Mouse (Mus musculus) neural tube, embryonic 13.5 days (tissue): Measurements from ENCODE around the gene Gm960. TPM values are rescaled to one million over a fixed set of nuclear protein-coding genes. Genes with fewer than 3 reads are reported as not detected.
"Not testable (repeated sequence)": the region's sequence is repeated elsewhere in the genome, so short reads cannot be mapped to it uniquely, and the experiment has no call there.

Experiments
- ATAC-seq: fragments of 200-750 bp; cut with Nextera tagmentation; 2 replicates; pipeline ENCODE4 v1.8.0; 2017; ENCODE audit warnings: low read depth, mild to moderate bottlenecking, moderate TSS enrichment, moderate library complexity
- H3K27ac ChIP-seq: fragments of 300-500 bp; sonication (generic); replicated peaks from 2 replicates; pipeline ENCODE4 v1.5.1; 2015; ENCODE audit warnings: moderate library complexity, mild to moderate bottlenecking, inconsistent platforms
- H3K27me3 ChIP-seq: fragments of 300-500 bp; sonication (generic); 2 replicates; pipeline ENCODE4 v1.6.1; 2015; ENCODE audit warnings: mild to moderate bottlenecking, inconsistent platforms
- H3K36me3 ChIP-seq: fragments of 300-500 bp; sonication (generic); 2 replicates; pipeline ENCODE4 v1.6.1; 2015; ENCODE audit warnings: mild to moderate bottlenecking, inconsistent platforms
- H3K4me1 ChIP-seq: fragments of 300-500 bp; sonication (generic); replicated peaks from 2 replicates; pipeline ENCODE4 v1.6.1; 2015; ENCODE audit warnings: inconsistent platforms
- H3K4me2 ChIP-seq: fragments of 300-500 bp; sonication (generic); 2 replicates; pipeline ENCODE4 v1.6.1; 2015; ENCODE audit warnings: inconsistent platforms, mild to moderate bottlenecking, moderate library complexity
- H3K4me3 ChIP-seq: fragments of 300-500 bp; sonication (generic); 2 replicates; pipeline ENCODE4 v1.5.1; 2015; ENCODE audit warnings: mild to moderate bottlenecking, inconsistent platforms
- H3K9ac ChIP-seq: fragments of 300-500 bp; sonication (generic); 2 replicates; pipeline ENCODE4 v1.6.1; 2015; ENCODE audit warnings: moderate library complexity, mild to moderate bottlenecking, inconsistent platforms
- H3K9me3 ChIP-seq: fragments of 300-500 bp; sonication (generic); 2 replicates; pipeline ENCODE4 v1.6.1; 2016; ENCODE audit warnings: inconsistent platforms
- WGBS: fragments of 180-500 bp; shearing (Covaris S2); methylation state at CpG from one replicate; pipeline ENCODE4 v1.1.7; 2015; 5-methylcytosine and 5-hydroxymethylcytosine counted together
- polyA plus RNA-seq: library from polyadenylated mRNA; unstranded; fragments of >200 nt; fragmentation: Nextera tagmentation; extraction: Ambion mirVana; gene quantifications from 2 replicates; pipeline ENCODE4 v1.2.1, GENCODE M21; 2015

Gm960 gene
- polyA plus RNA-seq, 1 experiment from 2014 or later, result 5.7 TPM

DNA sequence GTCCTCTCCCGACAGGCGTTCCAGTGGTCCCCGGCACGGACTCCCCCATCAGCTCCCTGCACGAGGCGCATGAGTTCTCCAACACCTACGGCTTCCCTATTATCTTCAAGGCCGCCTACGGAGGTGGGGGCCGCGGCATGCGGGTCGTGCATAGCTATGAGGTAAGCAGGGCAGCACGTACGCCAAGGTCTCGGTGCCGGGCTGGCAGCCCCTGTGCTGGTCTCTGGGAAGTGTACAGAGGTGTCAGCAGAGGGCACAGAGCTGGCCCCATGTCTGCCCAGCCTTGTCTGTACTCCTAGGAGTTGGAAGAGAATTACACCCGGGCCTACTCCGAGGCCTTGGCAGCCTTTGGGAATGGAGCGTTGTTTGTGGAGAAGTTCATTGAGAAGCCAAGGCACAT, 96.0 kb downstream of the Gm960 start:
- Histone ChIP-seq H3K4me3 (no peak overlapping the region), H3K9me3 (no peaks in the 10 kb centered on the region), H3K9ac (no peak overlapping the region), H3K27ac (no peak overlapping the region), H3K36me3 (no peaks in the 10 kb centered on the region), H3K4me2 (no peak overlapping the region), H3K27me3 (no peaks in the 10 kb centered on the region), H3K4me1 (peaks cover 4% of the 10 kb centered on the region; the same call in 1 of the 2 replicates)
- ATAC-seq, result no peak
- WGBS, result 87% methylated on average over 20 of the region's 20 CpGs

DNA sequence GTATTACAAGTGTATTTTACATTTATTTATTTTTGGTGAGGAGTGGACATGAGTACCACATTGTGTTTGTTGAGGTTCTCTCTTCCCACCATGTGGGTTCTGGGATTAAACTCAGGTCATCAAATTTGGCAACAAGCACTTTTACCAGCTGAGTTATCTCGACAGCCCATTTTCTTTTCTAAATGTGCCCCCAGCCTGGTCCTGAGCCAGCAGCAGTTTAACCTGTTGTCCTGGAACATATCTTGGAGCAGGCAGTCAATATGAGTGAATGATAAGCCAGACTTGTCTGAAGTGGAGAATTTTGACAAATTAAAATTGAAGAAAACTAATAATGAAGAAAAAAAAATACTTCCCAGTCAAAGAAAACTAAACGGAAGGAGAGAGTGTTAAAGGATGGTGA, 102.4 kb downstream of the Gm960 start:
- no peak for ATAC-seq
- H3K27ac ChIP-seq, result no peak overlapping the region
- 82% methylated on average over 2 of the region's 2 CpGs for WGBS
- H3K4me1 ChIP-seq, result no peaks in the 10 kb centered on the region
- no peaks in the 10 kb centered on the region for H3K27me3 ChIP-seq
- H3K9me3 ChIP-seq, result no peaks in the 10 kb centered on the region
- H3K36me3 ChIP-seq, result no peaks in the 10 kb centered on the region
- H3K4me2 ChIP-seq, result no peak overlapping the region
- no peak overlapping the region for H3K9ac ChIP-seq
- no peak overlapping the region for H3K4me3 ChIP-seq

DNA sequence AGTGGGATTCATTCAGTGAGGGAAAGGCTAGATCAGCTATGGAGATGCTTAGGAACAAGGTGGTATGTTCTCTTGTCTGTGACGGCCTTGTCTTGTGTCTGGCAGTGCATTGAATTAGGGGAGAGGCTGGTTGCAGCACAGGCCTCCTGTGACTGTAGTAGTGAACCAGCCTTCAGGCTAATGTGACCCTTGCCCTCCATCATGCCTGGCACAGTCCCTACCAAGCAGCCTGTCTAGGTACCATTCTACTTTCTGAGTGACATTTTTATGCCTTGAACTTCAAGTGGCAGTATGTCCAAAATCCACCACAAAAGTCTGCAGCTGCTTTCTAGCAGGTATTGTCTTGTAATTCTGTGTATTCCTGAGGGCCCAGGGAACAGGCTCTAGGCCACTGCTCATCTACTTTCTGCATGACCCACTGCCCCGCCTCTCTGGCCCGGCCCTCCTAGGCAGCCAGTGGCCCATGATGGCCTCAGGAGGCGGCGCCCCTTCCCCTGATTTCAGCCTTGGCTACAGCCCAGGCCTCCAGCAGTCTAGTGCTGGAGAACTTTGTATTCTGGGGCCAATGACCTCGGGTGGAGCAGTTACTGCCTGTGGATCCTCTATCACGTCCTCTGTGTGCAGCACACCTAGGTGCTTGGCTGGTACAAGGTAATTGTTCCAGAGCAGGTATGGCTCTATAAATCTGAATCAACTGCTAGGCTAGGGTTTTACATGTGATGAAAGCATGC, 104.5 kb downstream of the Gm960 start:
- WGBS, result 50% methylated on average over 7 of the region's 7 CpGs
- Histone ChIP-seq H3K4me3 (no peak overlapping the region), H3K27me3 (no peaks in the 10 kb centered on the region), H3K27ac (no peak overlapping the region), H3K36me3 (no peaks in the 10 kb centered on the region), H3K4me1 (no peaks in the 10 kb centered on the region), H3K4me2 (no peak overlapping the region), H3K9ac (no peak overlapping the region), H3K9me3 (no peaks in the 10 kb centered on the region)
- ATAC-seq, result no peak

DNA sequence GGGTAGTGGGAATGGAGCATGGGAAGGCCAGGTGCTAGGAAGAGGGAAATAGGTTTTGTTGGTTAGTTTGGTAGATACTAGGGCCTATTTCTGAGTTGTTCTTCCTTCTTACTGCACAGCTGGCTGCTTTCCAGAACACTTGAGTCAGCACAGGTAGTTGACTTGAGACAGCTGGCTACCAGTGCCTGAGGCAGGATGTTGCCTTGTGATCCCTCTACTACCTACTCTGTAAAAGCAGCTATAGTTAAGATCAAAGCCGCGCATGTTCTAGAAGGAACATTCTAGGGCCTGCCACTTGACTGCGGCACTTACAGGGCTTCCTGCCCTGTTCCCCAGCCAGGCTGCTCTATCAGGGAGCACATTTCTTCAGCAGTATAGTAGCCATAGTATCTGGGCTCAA, 108.4 kb downstream of the Gm960 start:
- WGBS, result 91% methylated on average over 3 of the region's 3 CpGs
- H3K4me3 ChIP-seq, result no peak overlapping the region
- no peaks in the 10 kb centered on the region for H3K4me1 ChIP-seq
- no peak overlapping the region for H3K4me2 ChIP-seq
- H3K9me3 ChIP-seq, result no peaks in the 10 kb centered on the region
- no peaks in the 10 kb centered on the region for H3K27me3 ChIP-seq
- H3K36me3 ChIP-seq, result no peaks in the 10 kb centered on the region
- no peak overlapping the region for H3K27ac ChIP-seq
- ATAC-seq, result no peak
- H3K9ac ChIP-seq, result no peak overlapping the region

DNA sequence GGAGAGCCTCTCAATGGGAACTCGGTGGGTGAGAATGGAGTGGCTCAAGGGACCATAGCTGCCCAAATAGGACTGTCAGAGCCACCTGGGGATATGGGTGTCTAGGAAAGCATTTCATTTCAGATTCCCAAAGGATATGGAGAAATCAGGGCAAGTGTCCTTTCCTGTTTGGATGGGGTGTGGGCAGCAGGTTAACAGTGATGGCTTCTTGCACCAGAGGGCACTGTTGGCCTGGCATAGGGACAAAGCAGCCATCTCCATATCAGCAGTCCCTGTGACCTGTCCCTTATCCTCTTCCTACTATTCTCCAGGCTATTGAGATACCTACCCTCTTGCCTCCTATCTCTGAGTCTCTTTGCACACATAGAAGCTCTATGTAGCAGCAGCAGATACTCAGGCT, 109.4 kb downstream of the Gm960 start:
- H3K4me3 ChIP-seq, result no peak overlapping the region
- H3K4me2 ChIP-seq, result no peak overlapping the region
- WGBS, result 73% methylated on average over 1 of the region's 1 CpGs
- ATAC-seq, result no peak
- H3K27ac ChIP-seq, result no peak overlapping the region
- H3K9me3 ChIP-seq, result no peaks in the 10 kb centered on the region
- no peak overlapping the region for H3K9ac ChIP-seq
- H3K36me3 ChIP-seq, result no peaks in the 10 kb centered on the region
- no peaks in the 10 kb centered on the region for H3K4me1 ChIP-seq
- H3K27me3 ChIP-seq, result no peaks in the 10 kb centered on the region

DNA sequence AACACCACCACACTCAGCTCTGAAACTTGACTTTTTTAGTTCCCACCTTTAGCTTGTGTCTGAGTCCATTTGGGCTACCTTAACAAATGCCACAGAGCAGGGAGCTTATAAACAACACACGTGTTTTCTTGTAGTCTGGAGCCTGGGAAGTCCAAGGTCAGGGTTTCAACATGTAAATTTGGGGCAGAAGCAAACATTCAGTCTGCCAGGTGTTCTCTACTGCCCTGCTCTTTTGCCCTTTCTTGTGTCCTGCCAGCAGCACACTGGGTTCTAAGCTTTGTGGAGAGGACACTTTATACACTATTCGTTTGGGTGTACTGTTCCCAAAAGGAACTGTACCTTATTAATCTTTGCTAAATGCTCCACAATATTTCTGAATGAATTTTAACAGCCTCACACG, 110.0 kb downstream of the Gm960 start:
- ATAC-seq, result no peak
- Histone ChIP-seq H3K9ac (no peak overlapping the region), H3K4me1 (no peaks in the 10 kb centered on the region), H3K4me2 (no peak overlapping the region), H3K4me3 (no peak overlapping the region), H3K9me3 (no peaks in the 10 kb centered on the region), H3K27me3 (no peaks in the 10 kb centered on the region), H3K27ac (no peak overlapping the region), H3K36me3 (no peaks in the 10 kb centered on the region)
- 73% methylated on average over 3 of the region's 3 CpGs for WGBS

DNA sequence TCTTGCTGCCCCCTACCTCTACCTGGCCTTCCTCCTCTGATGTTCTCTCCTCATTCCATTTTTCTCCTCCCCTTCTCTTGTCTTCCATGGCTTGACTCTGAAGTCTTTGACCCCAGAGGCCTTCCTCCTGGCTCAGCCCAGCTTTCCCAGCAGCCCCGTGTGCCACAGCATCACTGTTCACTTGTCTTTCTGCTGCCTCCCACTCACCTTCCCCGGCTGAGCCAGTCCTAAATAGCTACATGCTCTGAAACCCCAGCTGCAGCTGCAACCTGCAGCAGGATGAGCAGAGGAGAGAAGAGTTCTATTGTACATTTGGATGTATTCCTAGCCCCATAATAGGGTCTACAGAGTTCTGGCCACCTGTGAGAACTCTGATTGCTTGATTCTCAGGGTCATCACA, 111.0 kb downstream of the Gm960 start:
- WGBS, result 62% methylated on average over 2 of the region's 2 CpGs
- no peak overlapping the region for H3K27ac ChIP-seq
- H3K36me3 ChIP-seq, result no peaks in the 10 kb centered on the region
- H3K4me2 ChIP-seq, result no peak overlapping the region
- no peak overlapping the region for H3K4me3 ChIP-seq
- no peaks in the 10 kb centered on the region for H3K9me3 ChIP-seq
- H3K9ac ChIP-seq, result no peak overlapping the region
- ATAC-seq, result no peak
- no peaks in the 10 kb centered on the region for H3K27me3 ChIP-seq
- no peaks in the 10 kb centered on the region for H3K4me1 ChIP-seq

DNA sequence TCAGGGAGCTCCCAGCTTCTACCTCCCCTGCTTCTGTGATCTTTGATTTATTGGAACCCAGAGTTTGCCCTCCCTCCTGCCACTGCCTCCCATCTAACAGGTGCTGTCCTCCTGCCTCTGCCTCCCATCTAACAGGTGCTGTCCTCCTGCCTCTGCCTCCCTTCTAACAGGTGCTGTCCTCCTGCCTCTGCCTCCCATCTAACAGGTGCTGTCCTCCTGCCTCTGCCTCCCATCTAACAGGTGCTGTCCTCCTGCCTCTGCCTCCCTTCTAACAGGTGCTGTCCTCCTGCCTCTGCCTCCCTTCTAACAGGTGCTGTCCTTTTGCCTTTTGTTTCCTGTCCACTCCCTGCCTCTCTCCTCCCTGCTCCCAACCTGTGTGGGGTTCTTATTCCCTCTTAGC, 111.7 kb downstream of the Gm960 start:
- not testable (repeated sequence) for H3K27me3 ChIP-seq, H3K4me3 ChIP-seq, H3K36me3 ChIP-seq, H3K9me3 ChIP-seq, H3K9ac ChIP-seq, ATAC-seq, H3K4me1 ChIP-seq, H3K27ac ChIP-seq, H3K4me2 ChIP-seq

DNA sequence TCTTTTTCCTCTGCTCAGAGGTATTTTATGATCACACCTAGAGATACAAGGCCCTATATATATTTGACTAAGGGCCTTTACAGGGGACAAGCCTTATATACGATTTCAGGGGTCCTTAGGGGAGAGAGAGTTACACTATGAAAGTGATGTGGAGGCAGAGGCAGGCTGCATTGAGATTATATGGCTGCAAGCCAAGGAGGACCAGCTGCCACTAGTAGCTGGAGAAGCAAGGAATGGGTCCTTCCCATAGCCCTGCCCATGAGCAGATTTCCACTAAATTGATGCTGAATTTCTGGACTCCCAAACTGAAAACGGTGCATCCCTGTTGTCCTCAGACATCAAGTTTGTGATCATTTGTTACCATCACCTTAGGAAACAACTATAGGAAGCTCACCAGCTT, 114.6 kb downstream of the Gm960 start:
- Histone ChIP-seq H3K4me3 (no peak overlapping the region), H3K27me3 (no peaks in the 10 kb centered on the region), H3K9ac (no peak overlapping the region), H3K9me3 (no peaks in the 10 kb centered on the region), H3K4me1 (no peaks in the 10 kb centered on the region), H3K36me3 (no peaks in the 10 kb centered on the region), H3K27ac (no peak overlapping the region), H3K4me2 (no peak overlapping the region)
- ATAC-seq, result no peak
- WGBS, result 81% methylated on average over 2 of the region's 2 CpGs

DNA sequence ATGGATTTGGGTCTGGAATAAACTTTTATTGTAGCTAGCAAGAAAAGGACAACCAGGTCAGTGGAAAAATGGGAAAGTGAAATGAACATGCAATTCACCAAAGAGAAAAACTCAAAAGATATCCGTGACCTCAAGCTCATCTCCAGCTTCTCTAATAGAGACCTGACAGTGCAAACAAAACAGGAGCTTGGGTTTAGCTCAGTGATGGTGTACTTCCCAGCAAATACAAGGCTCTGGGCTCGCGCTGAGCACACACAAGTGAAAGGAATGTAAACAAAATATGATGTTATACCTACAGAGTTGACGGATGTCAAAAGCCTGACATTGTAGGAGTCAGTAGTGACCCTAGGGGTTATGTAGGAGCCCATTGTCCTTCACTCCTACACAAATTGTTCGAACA, 119.2 kb downstream of the Gm960 start:
- Histone ChIP-seq H3K27ac (no peak overlapping the region), H3K4me2 (no peak overlapping the region), H3K4me1 (no peaks in the 10 kb centered on the region), H3K9ac (no peak overlapping the region), H3K27me3 (no peaks in the 10 kb centered on the region), H3K36me3 (no peaks in the 10 kb centered on the region), H3K4me3 (no peak overlapping the region), H3K9me3 (no peaks in the 10 kb centered on the region)
- no peak for ATAC-seq
- WGBS, result 89% methylated on average over 5 of the region's 5 CpGs

DNA sequence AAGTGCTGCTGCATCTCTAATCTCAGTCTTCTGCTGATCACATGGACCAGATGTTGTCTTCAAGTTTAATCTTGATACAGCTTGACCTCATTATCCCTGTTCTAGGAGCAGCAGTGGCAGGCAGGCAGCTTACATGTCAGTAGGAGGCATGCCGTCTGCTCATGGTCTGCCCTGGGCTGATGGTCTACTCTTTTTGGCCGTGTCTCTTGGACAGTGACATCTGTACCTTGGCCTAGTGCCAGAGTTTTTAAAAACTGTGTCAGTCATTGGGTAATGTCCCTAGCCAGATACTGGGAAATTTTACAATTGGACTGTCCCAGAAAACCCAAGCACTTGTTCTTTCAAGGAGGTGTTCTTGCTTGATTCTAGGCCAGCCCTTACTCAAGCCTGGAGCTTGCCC, 119.7 kb downstream of the Gm960 start:
- H3K27me3 ChIP-seq, result no peaks in the 10 kb centered on the region
- no peaks in the 10 kb centered on the region for H3K4me1 ChIP-seq
- H3K9ac ChIP-seq, result no peak overlapping the region
- H3K4me3 ChIP-seq, result no peak overlapping the region
- no peaks in the 10 kb centered on the region for H3K9me3 ChIP-seq
- H3K27ac ChIP-seq, result no peak overlapping the region
- 84% methylated on average over 2 of the region's 2 CpGs for WGBS
- no peak for ATAC-seq
- no peak overlapping the region for H3K4me2 ChIP-seq
- no peaks in the 10 kb centered on the region for H3K36me3 ChIP-seq
